Mouse (Mus musculus) gastrocnemius, postnatal 36 days (tissue): ENCODE data around the gene Gm42420. TPM values are rescaled to one million over a fixed set of nuclear protein-coding genes. Genes with fewer than 3 reads are reported as not detected.
A peak's percentile ranks its signal among the peaks of the same experiment; 100 is the strongest.

Source experiments
- DNase-seq, 2 experiments: peaks; one replicate each; pipeline ENCODE4 v3.0.0; 2022
- intact Hi-C: fragments of 180-260 bp; cut with DNase I; formaldehyde crosslinking; loops from one replicate; pipeline ENCODE4 v1.15.1; 2025
- total RNA-seq, 2 experiments: library from RNA; stranded (reverse); gene quantifications; 2 replicates each; pipeline ENCODE4 v1.2.3; 2021

Gm42420 gene
- total RNA-seq, 2 experiments from 2014 or later = 0.64 TPM; not detected in 1

GRCm38 (mm10) chr6:39570426-39570825, 15.1 kb upstream of the Gm42420 start:
- intact Hi-C loops = no loop called here
- DNase-seq = no peak

- intact Hi-C loops = no loop called here
- DNase-seq = peak; percentile 56 to 72
Measured at GRCm38 (mm10) chr6:39573791-39574554, 11.6 kb upstream of the Gm42420 start, which contains the start of gene Adck2. TSS of gene Adck2 (plus strand) at chr6:39573873.

- intact Hi-C loops = no loop called here
- no peak for DNase-seq
Measured at GRCm38 (mm10) chr6:39574555-39574869, 11.0 kb upstream of the Gm42420 start.

- DNase-seq = no peak
- intact Hi-C loops = no loop called here
Measured at GRCm38 (mm10) chr6:39574951-39575350, 10.6 kb upstream of the Gm42420 start.

- intact Hi-C loops = no loop called here
- no peak for DNase-seq
Measured at GRCm38 (mm10) chr6:39579552-39579951, 6.0 kb upstream of the Gm42420 start.

GRCm38 (mm10) chr6:39580558-39580957, 5.0 kb upstream of the Gm42420 start:
- DNase-seq = no peak
- intact Hi-C loops = no loop called here

- no peak for DNase-seq
- intact Hi-C loops = no loop called here
Measured at GRCm38 (mm10) chr6:39581087-39581784, 4.3 kb upstream of the Gm42420 start.

- no peak for DNase-seq
- intact Hi-C loops = no loop called here
Measured at GRCm38 (mm10) chr6:39591481-39591880, 5.9 kb downstream of the Gm42420 start.

GRCm38 (mm10) chr6:39592401-39593214, 7.1 kb downstream of the Gm42420 start, which contains the start of gene Ndufb2:
TSS of gene Ndufb2 (plus strand) at chr6:39592574.
- intact Hi-C loops = no loop called here
- DNase-seq = peak; percentile 88 to 96

GRCm38 (mm10) chr6:39600851-39601250, 15.3 kb downstream of the Gm42420 start:
- intact Hi-C loops = no loop called here

GRCm38 (mm10) chr6:39601828-39602227, 16.3 kb downstream of the Gm42420 start:
- intact Hi-C loops = no loop called here
- no peak for DNase-seq

More at GRCm38 (mm10) chr6:39600851-39601250, 15.3 kb downstream of the Gm42420 start:
- no peak for DNase-seq

GRCm38 (mm10) chr6:39604565-39604964, 19.0 kb downstream of the Gm42420 start:
- no peak for DNase-seq
- intact Hi-C loops = no loop called here

- intact Hi-C loops = no loop called here
- DNase-seq = no peak
Measured at GRCm38 (mm10) chr6:39606056-39606455, 20.5 kb downstream of the Gm42420 start.

- no peak for DNase-seq
- intact Hi-C loops = no loop called here
Measured at GRCm38 (mm10) chr6:39606862-39607261, 21.3 kb downstream of the Gm42420 start.

- DNase-seq = no peak
- intact Hi-C loops = no loop called here
Measured at GRCm38 (mm10) chr6:39607365-39607764, 21.8 kb downstream of the Gm42420 start.

- intact Hi-C loops = no loop called here
- DNase-seq = no peak
Measured at GRCm38 (mm10) chr6:39610207-39610606, 24.7 kb downstream of the Gm42420 start.

GRCm38 (mm10) chr6:39611296-39611695, 25.7 kb downstream of the Gm42420 start:
- intact Hi-C loops = no loop called here
- DNase-seq = no peak
